Mouse (Mus musculus) embryo, embryonic 11 days (tissue): ENCODE results near the gene Sbk3.

Experiments used
- DNase-seq: peaks from one replicate; pipeline ENCODE4 v3.0.0-alpha.2; 2015

The Sbk3 gene

DNA sequence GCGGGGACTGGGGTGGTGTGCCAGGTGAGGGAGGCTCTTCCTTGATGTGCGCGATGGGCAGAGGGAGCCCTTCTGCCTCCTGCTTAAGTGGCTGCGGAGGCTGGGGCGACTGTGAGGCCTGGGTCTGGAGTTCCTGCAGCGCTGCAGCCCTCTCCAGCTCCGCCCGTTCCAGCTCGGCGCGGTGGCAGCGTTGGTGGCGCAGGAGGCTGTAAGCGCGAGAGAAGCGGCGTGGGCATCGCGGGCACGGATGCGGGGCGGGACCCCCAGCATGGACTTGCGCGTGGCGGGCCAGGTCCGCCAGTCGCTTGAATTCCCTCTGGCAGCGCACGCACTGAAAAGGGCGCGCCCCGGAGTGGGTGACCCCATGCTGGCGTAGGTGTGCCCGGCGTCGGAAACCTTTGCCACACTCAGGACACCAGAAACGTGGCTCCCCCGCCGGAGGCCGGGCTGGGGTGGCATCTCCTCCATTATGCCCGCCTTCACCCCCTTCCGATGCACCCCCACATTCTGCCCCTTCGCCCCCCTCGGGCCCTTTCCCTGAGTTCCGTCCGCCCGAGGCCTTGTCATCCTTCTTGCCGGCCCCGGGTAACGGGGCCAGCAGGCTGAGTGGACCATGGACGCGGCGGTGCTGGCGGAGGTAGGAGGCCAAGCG lies 22.5 kb upstream of the Sbk3 start:
- DNase-seq: no peak

- no peak for DNase-seq
These were observed 17.3 kb upstream of the Sbk3 start for GRCm38 (mm10) chr7:4988250-4988649.

GRCm38 (mm10) chr7:4976832-4977231 lies 5.9 kb upstream of the Sbk3 start:
- DNase-seq: no peak

- DNase-seq: no peak
These were observed 4.5 kb upstream of the Sbk3 start for GRCm38 (mm10) chr7:4975455-4975854.

- no peak for DNase-seq
These were observed 1.5 kb upstream of the Sbk3 start for GRCm38 (mm10) chr7:4972321-4973047.

GRCm38 (mm10) chr7:4971710-4972109 lies 742 bp upstream of the Sbk3 start:
- no peak for DNase-seq

DNA sequence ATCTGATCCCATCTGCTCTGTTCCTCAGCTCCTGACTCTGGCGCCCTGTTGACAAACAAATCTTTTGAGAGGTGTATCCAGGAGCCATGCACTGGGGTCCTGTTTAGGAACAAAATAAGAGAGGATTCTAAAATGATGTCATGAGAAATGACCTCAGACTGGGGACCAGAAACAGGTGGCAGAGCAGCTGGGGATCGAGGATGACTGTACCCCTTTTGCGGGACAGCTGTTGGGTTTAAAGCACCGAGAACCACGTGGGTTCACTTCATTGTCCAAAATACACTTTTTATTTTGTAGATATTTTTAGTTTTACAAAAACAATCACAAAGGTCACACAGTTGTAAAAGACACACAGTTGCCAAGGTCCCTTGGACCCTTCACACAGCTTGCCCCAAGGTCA lies 6.0 kb downstream of the Sbk3 start:
- DNase-seq: no peak

GRCm38 (mm10) chr7:4964272-4964671 lies 6.7 kb downstream of the Sbk3 start, which contains the start of gene Sbk2:
Gene Sbk2 (minus strand): TSS chr7:4964406.
- peak; percentile 72 for DNase-seq

DNA sequence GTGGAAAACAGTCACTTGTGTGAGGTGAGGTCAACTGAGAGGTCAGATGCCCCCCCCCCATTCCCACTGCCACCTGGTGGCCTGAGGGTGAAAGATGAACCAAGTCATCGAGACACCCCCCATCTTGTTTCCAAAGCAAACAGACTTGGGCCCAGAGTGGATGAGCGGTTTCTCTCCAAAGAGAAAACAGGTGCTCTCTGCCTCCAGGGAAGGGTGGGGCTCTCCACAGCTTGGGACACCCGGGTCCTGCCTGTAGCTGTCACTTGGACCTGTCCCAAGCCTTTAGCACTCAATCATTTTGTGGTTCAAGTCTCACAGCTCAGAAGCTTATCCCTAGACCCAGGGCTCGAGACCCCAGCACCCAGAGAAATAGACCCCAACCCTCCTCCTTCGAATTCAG lies 7.4 kb downstream of the Sbk3 start:
- no peak for DNase-seq

GRCm38 (mm10) chr7:4957361-4957760 lies 13.6 kb downstream of the Sbk3 start:
- no peak for DNase-seq

GRCm38 (mm10) chr7:4953815-4954445 lies 17.0 kb downstream of the Sbk3 start:
- no peak for DNase-seq

- DNase-seq: no peak
These were observed 20.2 kb downstream of the Sbk3 start for GRCm38 (mm10) chr7:4950561-4951342.

DNA sequence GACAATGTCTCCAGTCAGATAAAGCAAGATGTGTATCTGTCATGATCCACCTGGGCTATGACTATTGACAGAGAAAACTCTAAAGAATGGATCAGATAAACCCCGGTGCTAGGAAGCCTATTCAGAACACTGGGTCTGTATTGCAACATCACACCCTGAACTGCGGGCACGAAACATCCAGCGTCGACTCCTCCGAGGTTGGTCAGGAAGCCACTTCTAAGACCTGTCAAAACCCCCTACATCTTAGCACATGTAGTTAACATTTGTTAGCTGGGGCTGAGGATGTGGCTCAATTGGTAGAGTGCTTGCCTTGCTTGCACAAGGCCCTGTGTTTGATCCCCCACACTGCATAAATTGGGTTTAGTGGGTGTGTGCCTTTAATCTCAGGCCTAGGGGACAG lies 22.6 kb downstream of the Sbk3 start:
- no peak for DNase-seq

- DNase-seq: no peak
These were observed 23.1 kb downstream of the Sbk3 start for GRCm38 (mm10) chr7:4947855-4948254.

GRCm38 (mm10) chr7:4943223-4943815 lies 27.6 kb downstream of the Sbk3 start:
- DNase-seq: peak; percentile 92

DNA sequence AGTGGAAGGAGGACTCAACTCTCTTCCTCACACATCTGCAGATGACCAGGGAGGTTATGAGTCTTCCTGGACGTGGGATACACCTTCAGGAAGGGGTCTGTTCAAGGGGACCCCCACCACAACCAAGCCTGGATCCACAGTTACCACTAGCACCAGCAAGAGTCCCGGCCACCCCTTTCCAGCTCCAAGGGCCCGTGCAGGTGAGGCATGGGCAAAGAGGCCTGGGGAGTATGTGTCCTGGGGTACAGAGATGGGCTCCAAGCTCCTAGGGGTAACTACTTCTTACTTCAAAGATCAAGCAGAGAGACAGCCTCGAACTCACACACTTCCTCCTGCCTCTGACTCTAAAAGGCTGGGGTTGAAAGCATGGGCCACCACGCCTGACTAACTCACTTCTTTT lies 28.3 kb downstream of the Sbk3 start:
- DNase-seq: no peak

DNA sequence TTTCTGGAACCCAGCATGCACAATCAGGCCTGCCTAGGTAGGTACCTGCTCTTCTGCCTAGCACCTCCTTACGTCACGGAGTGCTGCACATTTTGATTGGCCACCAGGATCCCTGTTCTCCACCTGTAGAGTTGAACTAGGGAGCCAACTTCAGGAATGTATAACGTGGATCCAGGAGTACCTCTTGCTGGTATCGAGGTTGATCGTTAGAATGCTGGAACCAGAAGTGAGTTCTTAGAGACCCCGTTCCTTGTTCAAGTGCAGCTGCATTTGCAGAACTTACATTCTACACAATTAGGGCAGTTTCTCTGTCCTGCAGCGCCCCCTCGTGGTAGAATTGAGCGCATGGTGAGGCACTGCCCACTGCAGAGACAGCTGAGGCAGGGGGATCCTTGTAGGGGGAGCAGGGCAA lies 30.9 kb downstream of the Sbk3 start:
- DNase-seq: peak; percentile 78

DNA sequence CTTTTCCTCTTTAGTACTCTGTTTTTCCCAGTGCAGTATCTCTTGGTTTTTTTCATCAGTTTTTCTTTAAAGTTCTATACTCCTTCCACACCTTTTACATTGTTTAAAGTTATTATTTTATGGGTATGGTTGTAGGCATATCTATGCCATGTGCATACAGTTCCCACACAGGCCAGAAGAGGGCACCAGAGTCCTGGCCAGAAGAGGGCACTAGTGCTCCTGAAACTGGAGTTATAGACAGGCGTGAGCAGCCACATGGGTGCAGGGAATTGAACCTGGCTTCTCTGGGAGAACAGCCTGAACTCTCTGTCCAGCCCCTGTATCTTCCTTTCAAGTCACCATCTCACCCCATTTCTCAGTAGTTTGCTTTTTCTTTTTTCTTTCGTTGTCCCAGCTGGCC lies 32.5 kb downstream of the Sbk3 start:
- DNase-seq: peak; percentile 66

- DNase-seq: no peak
These were observed 33.6 kb downstream of the Sbk3 start for GRCm38 (mm10) chr7:4937392-4937791.

GRCm38 (mm10) chr7:4936832-4937231 lies 34.1 kb downstream of the Sbk3 start:
- DNase-seq: no peak

DNA sequence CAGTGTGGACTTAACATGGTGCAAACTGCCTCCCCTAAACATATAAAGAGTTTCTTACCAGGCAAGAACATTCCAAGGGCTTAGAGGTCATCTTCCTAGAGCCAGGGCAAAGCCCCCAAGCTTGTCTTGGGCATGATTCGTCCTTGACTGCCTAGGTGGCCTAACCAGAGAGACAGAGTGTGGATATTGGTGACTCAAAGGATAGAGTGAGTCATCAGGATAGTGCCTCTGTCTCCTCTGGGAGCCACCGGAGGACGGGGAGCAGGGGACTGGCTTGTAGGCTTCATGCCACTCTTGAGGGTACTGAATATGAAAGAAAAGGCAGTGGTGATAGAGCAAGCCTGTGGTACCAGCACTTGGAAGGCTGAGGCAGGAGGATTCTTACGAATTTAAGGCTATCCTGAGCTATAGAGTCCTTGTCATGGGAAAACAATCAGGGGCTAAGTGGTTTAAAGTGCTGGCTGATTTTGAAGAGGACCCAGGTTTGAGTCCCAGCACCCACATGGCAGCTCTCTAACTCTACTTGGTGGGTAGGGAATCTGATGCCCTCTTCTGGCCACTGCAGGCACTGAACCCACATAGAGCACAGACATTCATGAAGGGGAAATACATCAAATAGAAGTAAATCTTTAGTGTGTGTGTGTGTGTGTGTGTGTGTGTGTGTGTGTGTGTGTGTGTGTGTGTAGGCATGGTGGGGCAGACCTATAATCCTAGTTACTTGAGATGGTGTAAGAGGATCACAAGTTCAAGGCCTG lies 36.6 kb downstream of the Sbk3 start:
- DNase-seq: no peak

GRCm38 (mm10) chr7:4933103-4933502 lies 37.9 kb downstream of the Sbk3 start:
- no peak for DNase-seq
